Mouse (Mus musculus) gastrocnemius, adult 8-10 months (tissue): Measurements from ENCODE around the gene Olfr1269. TPM values are rescaled to one million over a fixed set of nuclear protein-coding genes. Genes with fewer than 3 reads are reported as not detected.

Source experiments
- DNase-seq, 2 experiments: peaks; one replicate each; pipeline ENCODE4 v3.0.0; 2022; ENCODE audit warnings: low spot score in 2 of 2
- total RNA-seq, 4 experiments: library from RNA; stranded (reverse); gene quantifications; 2 replicates each; pipeline ENCODE4 v1.2.4; 2022

Gene Olfr1269
- total RNA-seq: not detected

GRCm38 (mm10) chr2:90121312-90121711 is at the start of gene Olfr1269:
Gene Olfr1269, minus strand, starts transcription at chr2:90121412.
- no peak for DNase-seq

DNA sequence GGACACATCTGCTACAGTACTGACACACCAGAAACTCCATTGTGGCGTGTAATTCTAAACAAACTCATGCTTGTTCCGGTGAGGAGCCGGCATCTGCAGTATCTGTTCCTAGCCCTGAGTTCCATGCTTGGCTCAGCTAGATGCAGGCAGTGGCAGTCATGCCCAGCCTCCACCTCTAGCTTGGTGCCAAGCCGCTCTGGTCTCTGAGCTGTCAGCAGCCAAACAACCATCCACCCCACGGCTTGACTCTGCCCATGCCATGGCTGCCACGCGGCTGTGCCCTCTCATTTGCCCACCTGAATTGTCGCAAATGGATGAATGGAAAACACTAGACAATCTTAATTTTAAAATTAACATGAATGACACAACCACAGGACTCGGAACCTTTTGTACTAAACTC is 32.7 kb upstream of the Olfr1269 start:
- DNase-seq: no peak

GRCm38 (mm10) chr2:90152991-90153390 is 31.8 kb upstream of the Olfr1269 start, which contains the start of gene Olfr1270:
Gene Olfr1270, minus strand, starts transcription at chr2:90153091.
- no peak for DNase-seq

- no peak for DNase-seq
Observed at GRCm38 (mm10) chr2:90142196-90142595, 21.0 kb upstream of the Olfr1269 start, which contains the start of gene Olfr32. Gene Olfr32, minus strand, starts transcription at chr2:90142296.

GRCm38 (mm10) chr2:90070065-90070464 is 51.1 kb downstream of the Olfr1269 start:
- no peak for DNase-seq

Other genes starting within 250 kb of the Olfr1269 start
- gene Olfr1257, start 243.0 kb downstream of the Olfr1269 start, total RNA-seq: not detected
- gene Olfr1258, start 194.1 kb downstream of the Olfr1269 start, total RNA-seq: not detected
- not detected for gene Olfr1259, start 172.7 kb downstream of the Olfr1269 start, total RNA-seq
- gene Olfr1260, start 147.1 kb downstream of the Olfr1269 start, total RNA-seq: not detected
- gene Olfr1261, start 130.2 kb downstream of the Olfr1269 start, total RNA-seq: not detected
- not detected for gene Olfr1262, start 121.3 kb downstream of the Olfr1269 start, total RNA-seq
- gene Olfr1263, start 109.3 kb downstream of the Olfr1269 start, total RNA-seq: not detected
- not detected for gene Olfr1264, start 95.8 kb downstream of the Olfr1269 start, total RNA-seq
- gene Olfr1265, start 86.1 kb downstream of the Olfr1269 start, total RNA-seq: not detected
- not detected for gene Olfr140, start 57.8 kb downstream of the Olfr1269 start, total RNA-seq
- not detected for gene Olfr32, start 20.9 kb upstream of the Olfr1269 start, total RNA-seq
- gene Olfr1270, start 31.7 kb upstream of the Olfr1269 start, total RNA-seq: not detected
- not detected for gene Olfr1506, start 103.1 kb upstream of the Olfr1269 start, total RNA-seq
- not detected for gene Olfr142, start 136.2 kb upstream of the Olfr1269 start, total RNA-seq
- not detected for gene Olfr1271, start 149.6 kb upstream of the Olfr1269 start, total RNA-seq
- gene Olfr1272, start 171.4 kb upstream of the Olfr1269 start, total RNA-seq: not detected
- not detected for gene Gm13769, start 200.8 kb upstream of the Olfr1269 start, total RNA-seq